Mouse (Mus musculus): ENCODE measurements around the gene Galnt5. TPM values are rescaled to one million over a fixed set of nuclear protein-coding genes. Genes with fewer than 3 reads are reported as not detected.

The Galnt5 gene
- under 1 TPM; 0.11 to 0.20 TPM for total RNA-seq (2023)

GRCm38 (mm10) chr2:57997752-57998430, at the start of gene Galnt5:
TSS of gene Galnt5 (plus strand) at chr2:57997884.

GRCm38 (mm10) chr2:58052821-58053581, 55.3 kb downstream of the Galnt5 start, which contains the start of gene Ermn:
TSS of gene Ermn (minus strand) at chr2:58052864.

Other genes with a start within 250 kb of the Galnt5 start
- not detected for gene Ermn, start 55.0 kb downstream of the Galnt5 start, total RNA-seq (2023)
- gene Cytip, start 197.6 kb downstream of the Galnt5 start, total RNA-seq (2023) = 100 to 1,000 TPM; 161 to 206 TPM

Measured in neutrophil, adult 83 days (primary cell).